Mouse (Mus musculus): ENCODE results near the gene Nrp2.

The Nrp2 gene

DNA sequence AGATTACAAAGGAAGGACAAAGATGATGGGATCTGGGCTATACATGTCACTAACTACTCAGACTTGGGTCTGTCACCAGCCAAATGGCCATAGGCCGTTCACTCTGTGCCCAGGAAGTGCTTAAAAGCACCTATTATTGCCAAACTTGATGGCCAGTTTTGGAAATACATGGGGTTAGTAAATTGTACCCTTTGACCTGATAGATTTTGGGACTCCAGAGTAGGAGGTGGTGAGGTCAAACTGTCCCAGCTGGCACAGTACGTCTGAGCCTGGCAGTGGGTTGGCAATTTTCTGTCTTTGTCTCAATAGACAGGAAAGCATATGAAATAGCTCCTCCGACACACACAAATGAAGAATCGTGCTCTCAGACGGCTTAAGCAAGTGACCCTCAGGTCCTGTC lies 20.8 kb downstream of the Nrp2 start:
- DNase-seq (ENCODE audit: low read depth): no peak

DNA sequence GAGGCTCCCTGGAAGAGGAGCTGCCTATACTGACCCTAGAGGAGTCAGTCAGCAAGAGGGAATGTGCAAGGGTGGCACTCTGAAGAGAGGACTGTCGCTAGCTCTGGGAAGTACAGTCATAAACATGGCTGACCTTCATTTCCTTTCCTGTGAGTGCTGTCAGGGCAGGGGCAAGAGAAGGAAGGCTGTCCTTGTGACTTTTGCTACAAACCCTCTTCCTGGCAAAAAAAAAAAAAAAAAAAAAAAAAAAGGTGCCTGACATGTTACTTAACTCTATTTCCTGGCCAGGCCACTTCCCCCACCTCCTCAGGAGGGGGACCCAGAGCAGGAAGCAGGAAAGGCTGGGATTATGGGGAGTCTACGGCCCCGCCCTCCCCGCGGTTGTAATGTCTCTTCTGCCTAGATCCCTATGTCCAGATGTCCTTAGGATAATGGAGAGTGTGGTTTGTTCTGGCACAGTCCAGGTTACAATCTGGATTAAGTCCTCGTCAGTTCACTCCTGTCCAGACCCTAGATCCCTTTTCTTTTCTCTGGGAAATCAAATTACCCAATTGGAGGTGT lies 21.5 kb downstream of the Nrp2 start:
- no peak for DNase-seq (ENCODE audit: low read depth)

DNA sequence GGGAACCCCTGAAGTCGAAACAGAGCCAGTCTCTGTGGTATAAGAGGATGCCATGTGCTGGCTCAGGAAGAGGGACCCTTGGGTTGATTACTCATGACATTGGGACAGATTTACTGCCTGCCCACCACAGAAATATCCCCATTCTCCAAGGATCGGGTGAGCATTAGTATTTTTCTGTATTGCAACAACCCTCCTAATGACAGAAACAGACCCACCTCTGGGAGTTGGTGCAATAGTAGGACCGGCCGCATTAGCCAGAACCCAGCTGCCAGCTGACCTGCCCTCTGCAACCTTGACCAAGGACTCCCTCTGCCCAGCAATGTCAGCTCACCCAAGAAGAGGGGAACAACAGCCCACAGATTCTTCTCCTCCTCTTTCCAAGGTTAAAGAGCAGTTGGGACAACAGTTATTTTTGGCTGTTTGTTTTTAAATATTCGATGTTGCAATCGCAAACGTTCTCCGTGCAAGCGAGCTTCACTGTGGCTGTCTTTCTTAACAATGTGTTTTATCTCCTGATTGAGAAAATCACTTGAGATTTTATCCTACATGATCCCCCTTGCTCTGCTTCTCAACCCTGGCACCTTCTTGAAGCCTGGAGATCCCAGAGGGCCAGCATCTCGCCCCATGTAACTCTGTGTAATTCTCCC lies 22.1 kb downstream of the Nrp2 start:
- no peak for DNase-seq (ENCODE audit: low read depth)

DNA sequence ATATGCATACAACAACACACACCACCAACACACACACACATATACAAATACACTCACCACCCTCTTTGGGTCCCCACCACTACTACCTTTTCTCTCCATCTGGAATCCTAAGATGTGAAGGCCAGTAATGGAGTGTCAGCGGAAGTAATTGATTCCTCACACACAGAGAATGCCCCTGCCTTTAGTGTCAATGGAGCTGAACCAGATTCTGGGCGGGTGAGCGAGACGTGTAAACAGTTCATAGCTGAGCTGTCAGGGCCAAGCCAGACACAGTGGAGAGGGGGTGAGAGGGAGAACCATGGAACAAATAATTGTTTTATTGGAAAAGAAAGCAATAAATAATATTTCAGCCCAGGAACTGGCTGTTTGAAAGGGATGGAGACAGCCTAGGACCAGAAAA lies 24.1 kb downstream of the Nrp2 start:
- no peak for DNase-seq (ENCODE audit: low read depth)

DNA sequence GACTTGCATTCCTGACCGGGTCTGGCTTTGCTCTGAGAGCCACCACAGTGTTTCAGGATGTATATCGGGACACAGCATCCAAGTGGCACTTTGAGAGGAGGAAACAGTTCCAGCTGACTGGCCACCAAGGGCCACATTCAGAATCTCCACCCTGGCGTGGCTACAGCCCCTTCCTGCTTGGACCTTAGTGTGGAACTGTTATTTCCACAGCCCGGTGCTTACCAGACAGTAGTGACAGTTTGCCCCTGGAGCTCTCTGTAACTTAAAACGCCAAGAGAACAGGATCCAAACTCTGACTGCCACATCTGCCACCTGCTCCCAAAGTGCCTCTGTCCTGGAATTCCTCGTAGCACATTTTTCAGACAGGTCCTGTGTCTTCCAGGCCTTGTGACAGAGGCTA lies 25.3 kb downstream of the Nrp2 start:
- no peak for DNase-seq (ENCODE audit: low read depth)

DNA sequence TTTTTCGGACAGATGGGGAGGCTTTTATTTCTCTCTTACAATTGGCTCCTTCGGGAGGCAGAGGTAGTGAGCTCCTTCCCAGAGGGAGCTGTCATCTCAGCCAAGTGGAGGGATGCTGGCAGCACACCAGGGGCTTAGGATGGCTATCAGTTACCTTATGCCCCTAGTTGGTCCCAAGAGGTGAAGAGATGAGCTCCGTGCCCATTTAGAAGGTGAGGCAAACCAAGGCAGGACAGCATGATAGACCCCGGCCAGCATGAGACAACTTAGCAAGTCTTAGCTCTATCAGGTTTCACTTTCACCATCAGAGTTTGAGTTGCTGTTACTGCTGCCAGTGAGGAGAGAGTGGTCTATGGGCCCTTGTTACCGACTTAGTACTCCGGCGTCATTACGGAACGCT lies 25.8 kb downstream of the Nrp2 start:
- DNase-seq (ENCODE audit: low read depth): no peak

DNA sequence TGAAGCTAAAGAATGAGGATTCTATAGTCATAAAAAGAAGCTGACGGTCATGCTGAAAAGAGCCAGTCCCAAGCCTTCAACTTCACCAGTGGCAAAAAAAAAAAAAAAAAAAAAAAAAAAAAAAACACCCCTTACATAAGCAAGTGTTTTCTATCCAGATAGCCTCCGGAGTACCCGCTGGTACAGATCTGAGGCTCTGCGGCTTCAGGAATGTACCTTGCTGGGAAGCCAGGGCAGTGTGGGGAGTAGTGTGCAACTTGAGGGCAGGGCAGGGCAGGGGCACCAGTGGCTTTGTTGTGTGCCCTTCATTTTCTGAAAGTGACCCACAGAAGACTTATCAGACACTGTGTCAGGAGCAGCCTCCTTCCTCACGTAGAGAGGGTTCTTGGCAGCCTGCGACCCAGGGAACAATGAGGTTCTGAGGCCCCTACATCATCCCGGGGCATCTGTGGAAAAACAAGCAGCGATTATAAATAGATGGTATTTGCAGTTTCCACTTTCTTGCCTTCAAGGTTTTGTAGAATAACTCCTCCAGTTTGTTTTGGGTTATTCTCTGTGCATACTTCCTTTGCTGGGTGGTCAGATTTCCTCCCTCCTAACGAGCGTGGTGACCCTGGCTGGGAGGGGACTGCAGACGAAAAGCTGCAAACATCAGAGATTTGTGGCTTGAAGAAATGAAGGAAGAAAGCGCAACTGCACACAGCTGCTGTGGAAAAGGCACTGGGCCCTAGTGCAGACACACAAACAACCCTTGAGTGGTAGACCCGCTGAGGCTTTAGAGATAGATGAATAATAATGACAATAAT lies 26.5 kb downstream of the Nrp2 start:
- DNase-seq (ENCODE audit: low read depth): no peak

DNA sequence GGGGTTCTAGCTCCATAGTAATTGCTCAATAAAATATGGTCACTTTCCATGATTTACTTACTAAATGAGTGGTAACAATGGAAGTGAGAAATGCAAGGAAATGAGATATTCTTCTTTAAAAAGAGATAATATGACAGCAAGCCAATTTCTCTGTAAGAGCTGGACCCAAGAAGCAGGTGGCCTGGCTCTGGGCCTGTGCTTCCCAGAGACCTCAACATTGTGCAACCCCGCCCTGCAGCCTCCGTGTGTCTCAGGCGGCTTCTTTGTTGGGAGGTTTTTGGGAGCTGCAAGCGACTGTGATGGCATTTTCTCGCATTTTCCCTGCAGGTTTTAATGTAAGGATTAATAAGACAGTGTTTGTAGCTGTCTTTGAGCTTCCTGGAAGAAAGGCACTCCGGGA lies 29.0 kb downstream of the Nrp2 start:
- DNase-seq (ENCODE audit: low read depth): no peak

DNA sequence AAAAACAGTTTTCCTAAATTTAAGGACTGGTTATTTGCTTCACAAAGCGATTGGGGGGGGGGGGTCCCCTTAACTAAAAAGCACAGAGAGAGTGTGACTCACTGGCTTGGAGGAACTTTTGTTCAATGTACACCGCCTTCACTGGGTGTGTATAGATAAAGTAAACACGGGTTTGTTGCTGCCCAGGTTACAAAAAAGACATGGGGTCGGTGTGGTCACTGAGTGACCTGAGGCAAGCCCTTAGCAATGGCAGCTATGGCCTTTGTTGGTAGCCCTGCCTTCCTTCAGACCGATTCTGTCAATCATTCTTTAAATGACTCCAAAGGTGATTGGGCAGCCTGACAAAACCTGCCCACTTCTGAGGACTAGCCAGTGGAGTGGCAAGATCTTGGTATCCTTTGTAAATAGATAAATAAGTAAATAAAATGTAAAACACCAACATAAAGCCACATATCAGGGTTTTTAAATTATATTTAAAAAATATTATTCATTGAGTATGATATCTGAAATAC lies 31.4 kb downstream of the Nrp2 start:
- DNase-seq (ENCODE audit: low read depth): no peak

DNA sequence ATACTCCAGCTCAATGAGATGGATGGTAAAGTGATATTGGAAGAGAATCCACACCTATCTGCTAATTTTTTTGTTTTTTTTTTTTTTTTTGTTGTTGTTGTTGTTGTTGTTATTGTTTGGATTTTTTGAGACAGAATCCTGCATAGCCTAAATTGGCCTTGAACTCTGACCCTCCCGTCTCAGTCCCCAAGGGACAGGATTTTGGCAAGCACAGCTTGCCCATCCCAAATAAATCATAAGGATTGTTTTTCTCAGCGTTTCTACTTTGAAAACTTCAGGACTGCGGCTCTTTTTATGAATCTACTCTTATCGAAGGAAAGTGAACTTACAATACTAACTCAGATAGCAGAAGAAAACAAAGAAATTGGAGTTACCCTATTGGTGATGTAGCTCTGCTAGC lies 31.9 kb downstream of the Nrp2 start:
- DNase-seq (ENCODE audit: low read depth): no peak

DNA sequence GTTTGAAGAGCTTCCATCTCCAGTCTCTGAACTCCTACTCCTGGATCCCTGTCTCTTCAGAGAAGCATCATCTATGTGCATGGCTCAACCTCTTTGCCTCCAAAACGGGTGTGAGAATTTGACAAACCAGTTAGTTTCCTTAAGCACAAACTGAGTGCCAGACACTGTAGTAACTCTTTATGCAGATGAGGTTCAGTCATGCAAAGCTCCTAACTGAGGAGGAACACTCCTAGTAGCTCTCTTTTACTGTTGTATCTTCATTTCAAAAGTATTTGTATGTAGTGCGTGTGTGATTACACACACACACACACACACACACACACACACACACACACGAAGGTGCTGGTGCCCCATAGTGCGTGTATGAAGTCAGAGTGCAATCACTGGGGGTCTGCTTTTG lies 32.8 kb downstream of the Nrp2 start:
- DNase-seq (ENCODE audit: low read depth): no peak

DNA sequence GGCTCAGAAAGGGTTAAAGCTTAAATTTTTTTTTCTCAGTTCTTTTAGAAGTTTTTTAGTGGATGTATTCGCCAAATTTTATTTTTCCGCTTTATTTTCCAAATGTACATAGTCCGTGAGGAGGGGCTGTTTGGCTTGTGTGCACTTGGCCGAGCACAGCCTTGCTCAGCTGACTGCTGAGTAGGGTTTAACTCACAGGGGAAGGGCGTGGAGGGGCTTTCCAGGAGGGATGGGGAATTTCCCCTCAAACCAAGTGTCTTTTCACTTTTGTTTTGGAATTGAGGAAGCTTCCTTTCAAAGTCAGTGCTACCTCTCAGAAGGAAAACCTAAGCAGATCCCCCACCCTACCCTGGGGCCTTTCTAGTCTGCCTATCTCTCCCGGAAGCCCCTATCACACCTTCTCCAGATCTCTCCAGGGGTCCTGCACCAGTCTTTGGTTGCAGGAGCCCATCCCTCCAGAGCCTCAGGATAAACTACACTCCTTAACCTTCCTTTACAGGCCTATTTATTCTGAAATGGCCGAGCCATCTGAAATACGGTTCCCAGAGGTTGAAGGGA lies 33.4 kb downstream of the Nrp2 start:
- no peak for DNase-seq (ENCODE audit: low read depth)

DNA sequence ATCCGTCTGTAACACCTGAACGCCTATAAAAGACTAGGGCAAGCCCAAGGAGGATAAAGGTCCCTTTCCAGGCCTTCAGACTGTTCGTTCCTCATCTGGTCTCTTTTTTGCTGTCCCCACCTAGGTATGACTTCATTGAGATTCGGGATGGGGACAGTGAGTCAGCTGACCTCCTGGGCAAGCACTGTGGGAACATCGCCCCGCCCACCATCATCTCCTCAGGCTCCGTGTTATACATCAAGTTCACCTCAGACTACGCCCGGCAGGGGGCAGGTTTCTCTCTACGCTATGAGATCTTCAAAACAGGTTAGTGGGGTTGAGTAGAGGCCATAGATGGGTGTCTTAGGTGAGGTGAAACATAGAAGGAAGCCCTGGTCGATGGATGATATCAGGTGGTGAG lies 35.1 kb downstream of the Nrp2 start:
- DNase-seq (ENCODE audit: low read depth): no peak

DNA sequence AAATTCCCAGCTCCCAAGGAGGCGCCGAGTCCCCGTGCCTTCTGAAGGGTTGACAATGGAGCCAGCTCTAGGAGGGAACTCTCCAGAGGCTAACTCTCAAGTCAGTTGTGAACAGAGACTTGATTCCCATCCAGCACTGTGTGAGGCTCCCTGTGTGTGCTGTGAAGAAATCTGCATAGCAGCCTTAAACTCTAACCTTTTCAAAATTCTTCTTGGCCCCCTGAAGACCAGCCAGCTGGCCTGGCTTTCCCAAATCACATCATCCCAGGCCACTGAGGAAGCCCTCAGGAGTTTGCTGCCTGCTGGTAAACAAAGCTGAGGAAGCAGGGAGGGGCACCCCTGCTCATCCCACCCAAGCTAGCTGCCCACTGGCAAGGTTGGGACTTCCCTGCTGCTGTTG lies 39.0 kb downstream of the Nrp2 start:
- no peak for DNase-seq (ENCODE audit: low read depth)

DNA sequence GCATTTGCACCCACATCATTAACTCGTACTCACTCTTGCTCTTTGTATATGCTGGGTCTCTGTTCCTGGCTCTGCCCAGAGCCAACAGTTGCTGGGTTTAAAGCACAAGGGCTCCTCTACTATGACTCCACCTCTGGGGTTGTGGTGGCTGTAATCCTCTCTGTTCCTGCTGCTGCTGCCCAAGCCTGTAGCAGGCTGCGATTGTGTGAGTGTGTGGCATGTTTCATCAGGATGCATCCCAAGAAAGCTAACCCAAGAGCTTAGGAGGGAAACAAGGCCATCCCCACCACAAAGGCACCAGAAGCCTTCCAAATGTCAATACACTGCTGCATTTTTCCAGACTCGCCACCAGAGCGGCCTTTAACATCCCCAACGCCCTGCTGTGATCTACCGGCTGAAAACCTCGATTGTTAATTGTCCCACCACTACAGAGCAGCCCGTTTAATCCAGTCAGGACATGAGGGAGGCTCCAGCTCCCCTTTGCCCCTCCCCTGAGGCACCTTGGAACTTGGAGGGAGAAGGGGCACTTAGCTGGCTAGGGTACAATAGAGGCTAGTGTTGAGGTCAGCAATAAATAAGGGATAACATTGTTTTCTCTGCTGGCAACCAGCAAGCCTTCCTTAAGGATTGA lies 40.1 kb downstream of the Nrp2 start:
- DNase-seq (ENCODE audit: low read depth): no peak

DNA sequence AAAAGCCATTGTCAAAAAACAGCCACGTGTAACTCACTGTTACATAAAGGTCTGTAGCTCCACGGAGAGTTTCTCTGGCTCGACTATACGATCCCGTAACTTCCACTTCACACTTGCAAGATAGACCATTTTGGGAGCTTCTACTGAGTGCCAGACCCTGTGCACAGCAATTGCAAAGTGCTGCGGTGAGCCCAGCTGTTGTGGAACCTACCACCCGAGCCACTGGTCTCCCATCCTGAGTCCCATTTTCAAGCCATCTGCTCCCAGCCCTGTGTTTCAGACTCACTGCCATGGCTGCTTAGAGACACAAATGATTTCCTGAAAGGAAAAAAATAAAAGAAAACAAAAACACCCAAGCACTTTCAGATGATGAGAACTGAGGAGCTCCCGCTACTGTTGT lies 42.8 kb downstream of the Nrp2 start:
- DNase-seq (ENCODE audit: low read depth): no peak

DNA sequence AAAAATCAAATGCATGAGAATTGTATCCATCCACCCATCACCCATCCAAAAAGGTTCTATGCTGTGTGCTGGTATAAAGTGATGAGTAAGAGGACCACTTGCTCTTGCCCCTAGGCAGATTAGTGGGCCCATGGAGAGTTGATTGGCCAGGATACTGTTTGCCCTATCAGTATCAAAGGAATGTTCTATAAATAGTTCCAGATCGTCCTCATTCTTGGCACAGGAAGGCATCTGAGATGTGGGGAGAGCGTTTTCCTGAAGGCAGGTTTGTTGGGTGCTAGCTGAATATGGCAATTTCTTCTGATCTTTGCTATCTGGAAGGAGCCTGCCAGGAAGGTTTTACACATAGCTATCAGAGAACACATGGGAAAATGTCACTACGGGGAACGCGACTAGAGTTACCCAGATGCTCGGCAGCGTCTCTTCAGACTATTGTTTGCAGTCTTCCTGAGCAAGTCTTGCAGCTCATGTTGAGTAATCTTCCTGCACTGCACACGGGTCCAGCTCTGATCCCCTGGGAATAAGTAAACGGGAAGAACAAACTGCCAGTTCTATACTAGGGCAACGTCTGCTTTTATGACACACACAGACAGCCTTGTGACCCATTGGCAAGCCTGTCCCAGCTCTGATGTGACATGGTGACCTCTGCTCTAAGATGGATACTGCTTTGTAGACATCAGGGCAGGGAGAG lies 44.5 kb downstream of the Nrp2 start:
- no peak for DNase-seq (ENCODE audit: low read depth)

DNA sequence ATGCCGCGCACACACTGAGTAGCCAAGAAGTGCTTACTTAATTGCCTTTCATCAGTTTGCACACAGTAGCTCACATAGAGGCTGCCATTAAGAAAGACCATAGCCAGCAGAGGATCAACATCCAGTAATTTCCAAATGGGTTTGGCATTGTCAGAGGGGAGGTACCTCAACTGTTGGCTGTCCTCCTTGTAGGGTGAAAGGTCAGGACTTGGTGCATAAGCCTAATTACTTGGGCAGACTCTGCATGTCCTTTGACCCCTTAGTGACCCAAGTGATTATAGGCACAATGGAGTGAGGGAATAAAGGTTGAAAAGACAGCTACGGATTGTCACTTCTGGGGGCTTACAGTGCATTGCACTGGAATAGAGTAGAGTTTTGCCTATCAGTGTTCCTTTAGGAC lies 45.3 kb downstream of the Nrp2 start:
- no peak for DNase-seq (ENCODE audit: low read depth)

DNA sequence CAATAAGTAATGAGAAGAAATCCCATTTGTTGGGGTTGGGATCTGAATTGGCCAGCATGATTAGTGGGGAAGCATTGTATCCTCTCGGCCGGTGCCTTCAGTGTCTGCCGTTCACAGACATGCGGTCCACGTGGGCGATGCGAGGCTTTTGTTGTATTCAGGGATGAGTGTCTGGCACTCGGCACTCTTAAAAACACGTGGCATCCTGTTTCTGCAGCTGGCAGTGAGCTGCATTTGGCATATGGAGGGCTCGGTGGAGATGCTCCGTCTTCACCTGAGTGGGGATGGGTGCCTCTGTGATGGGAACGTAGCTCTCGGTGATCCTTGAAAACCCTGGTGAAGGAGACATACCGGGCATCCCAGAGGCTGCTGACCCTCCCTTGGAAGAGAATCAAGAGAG lies 46.6 kb downstream of the Nrp2 start:
- no peak for DNase-seq (ENCODE audit: low read depth)

DNA sequence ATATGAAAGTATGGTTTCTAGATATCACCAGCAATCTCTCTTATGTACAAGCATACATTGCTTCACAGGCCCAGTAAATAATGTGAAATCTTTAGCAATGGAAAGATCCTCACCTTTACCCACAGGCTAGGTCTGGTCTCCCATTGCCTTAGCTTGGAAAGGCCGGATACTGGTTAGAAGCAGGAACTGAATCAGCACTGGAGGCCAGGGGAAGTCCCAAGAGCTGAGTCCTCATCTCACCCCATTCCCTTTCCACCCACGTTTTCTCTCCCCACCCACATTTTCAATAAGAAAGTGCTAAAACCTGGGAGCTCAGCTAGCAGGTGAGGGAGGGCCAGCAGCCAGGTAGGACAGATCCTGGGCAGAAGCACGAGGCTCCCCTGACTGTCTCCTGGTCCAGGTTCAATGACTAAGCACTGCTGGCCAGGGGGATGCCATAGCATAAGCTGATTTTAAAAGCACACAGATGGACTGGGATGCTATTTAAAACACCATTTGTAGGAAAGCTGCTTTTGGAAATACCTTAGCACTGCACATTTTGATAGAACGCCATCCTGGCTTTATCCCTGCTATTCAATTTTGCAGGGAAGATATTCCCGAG lies 47.4 kb downstream of the Nrp2 start:
- DNase-seq (ENCODE audit: low read depth): no peak

Data from c-Kit-positive CD71-positive TER-119-negative erythroid progenitor cells, embryonic 14.5 days (primary cell).